Mouse (Mus musculus) Patski (cell line): ENCODE measurements around the gene Egfr. TPM values are rescaled to one million over a fixed set of nuclear protein-coding genes. Genes with fewer than 3 reads are reported as not detected.

Experiments used
- ATAC-seq: fragments of 100-300 bp; one replicate; pipeline ENCODE4 v1.8.0; 2021
- CTCF ChIA-PET: fragments of 350-600 bp; sonication (Branson Sonifier 250); formaldehyde crosslinking; loops from one replicate; lab custom pipeline; 2022; ENCODE audit warnings: inconsistent platforms; lab: Charles Lee
- POLR2A ChIA-PET: fragments of 350-600 bp; sonication (Branson Sonifier 250); formaldehyde crosslinking; loops from one replicate; lab custom pipeline; 2022; ENCODE audit warnings: antibody characterized with exemption, inconsistent platforms; lab: Charles Lee
- DNase-seq: peaks from one replicate; pipeline ENCODE4 v3.0.0-alpha.2; 2011; ENCODE audit warnings: low read depth, low spot score
- H3K27me3 ChIP-seq: fragments of 371-371 bp; one replicate; pipeline ENCODE4 v1.5.1; 2021
- CTCF ChIP-seq: fragments of 100-300 bp; IDR thresholded peaks from one replicate; pipeline ENCODE4 v1.5.1; 2021
- in situ Hi-C: fragments of 300-500 bp; cut with MboI; formaldehyde crosslinking; loops from 3 replicates; pipeline ENCODE4 v1.11.1; 2018; ENCODE audit warnings: low pct_unique_long_range_greater_than_20kb, mixed read lengths
- polyA plus RNA-seq: library from polyadenylated mRNA; unstranded; gene quantifications from one replicate; pipeline ENCODE4 v1.2.3, GENCODE M21; 2021

Gene Egfr
- polyA plus RNA-seq, 1 experiment from 2014 or later, result 30.7 TPM

DNA sequence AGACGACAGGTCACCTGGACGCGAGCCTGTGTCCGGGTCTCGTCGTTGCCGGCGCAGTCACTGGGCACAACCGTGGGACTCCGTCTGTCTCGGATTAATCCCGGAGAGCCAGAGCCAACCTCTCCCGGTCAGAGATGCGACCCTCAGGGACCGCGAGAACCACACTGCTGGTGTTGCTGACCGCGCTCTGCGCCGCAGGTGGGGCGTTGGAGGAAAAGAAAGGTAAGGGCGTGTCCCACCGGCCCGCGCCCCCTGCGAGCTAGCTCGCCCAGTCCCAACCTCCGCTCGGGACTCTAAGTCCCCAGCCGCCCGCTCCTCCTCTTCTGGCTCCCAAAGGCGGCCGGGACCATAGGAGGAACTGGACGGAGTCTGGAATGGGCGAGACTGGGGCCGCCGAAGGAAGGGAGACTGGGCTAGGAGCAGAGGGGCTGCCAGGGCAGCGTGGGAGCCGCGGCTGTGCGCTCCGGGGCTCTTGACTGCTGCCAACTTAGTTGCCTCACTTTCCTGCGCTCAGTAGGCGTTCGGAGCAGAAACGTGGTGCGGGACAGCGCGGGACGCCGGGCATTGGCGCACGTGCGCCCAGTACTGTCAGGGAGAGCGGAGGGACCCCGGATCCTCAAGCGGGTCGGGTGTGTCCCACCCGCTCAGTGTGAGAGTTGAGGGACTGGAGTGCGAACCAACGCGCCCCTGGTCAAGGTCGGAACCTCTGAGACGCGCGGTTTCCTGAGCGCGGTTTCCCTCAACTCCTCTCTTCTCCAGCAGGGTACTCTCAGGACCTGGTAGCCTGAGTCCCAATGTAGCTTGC is 548 bp downstream of the Egfr start:
- ChIA-PET POLR2A (interaction anchor here (0.8 kb wide), 1 partner anchor 68 kb away, joined by 3 read pairs; no protein-coding TSS in a partner anchor), CTCF (no interaction called here)
- TF ChIP-seq CTCF, result no peak
- ATAC-seq, result peak; percentile 63
- no peak for DNase-seq
- in situ Hi-C loops, result loop anchor here (5.0 kb wide), 3 partner anchors 115 to 225 kb away; no protein-coding TSS in a partner anchor
- no peaks in the 10 kb centered on the region for H3K27me3 ChIP-seq

DNA sequence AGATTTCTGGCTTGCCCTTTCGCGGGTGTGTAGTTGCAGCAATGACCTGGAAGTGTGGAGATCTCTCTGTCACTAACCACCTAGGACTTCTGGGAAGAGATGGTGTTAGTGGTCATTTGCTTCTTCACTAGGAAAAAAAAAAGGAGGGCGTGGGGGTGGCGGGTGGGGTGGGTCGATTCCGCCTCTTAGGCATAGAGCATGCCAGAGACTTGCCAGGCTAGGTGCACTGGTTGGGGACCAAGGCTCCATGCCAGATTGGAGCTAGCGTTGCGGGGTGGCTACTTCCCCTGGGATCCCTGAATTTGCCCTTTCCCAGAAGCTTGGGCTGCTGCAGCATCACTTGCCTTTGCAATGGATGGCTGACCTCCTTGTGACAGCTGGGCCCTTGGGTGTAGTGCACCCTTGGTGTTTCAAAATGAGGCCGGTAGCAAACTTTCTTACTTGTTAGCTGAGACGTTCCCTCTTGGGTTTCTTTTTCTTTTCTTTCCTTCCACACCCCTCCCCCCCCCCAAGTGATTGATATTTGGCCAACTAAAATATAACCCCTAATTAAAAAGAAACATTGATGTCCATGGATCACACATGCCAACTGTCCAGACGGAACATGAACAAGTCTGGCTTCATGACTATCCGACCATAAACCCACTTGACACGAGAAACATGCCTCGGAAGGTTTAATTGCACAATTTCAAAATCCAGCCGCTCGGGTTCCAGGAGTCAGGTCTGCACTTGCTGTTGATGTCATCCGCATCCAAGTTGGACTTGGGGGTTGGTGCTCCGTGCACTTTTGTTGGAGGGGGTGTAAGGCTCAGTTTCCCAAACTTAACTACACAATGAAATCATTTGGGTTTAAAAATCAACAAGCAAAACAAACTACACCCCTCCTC is 1.4 kb downstream of the Egfr start:
- ATAC-seq (peak; percentile 23), DNase-seq (no peak)
- POLR2A ChIA-PET, result no interaction called here

DNA sequence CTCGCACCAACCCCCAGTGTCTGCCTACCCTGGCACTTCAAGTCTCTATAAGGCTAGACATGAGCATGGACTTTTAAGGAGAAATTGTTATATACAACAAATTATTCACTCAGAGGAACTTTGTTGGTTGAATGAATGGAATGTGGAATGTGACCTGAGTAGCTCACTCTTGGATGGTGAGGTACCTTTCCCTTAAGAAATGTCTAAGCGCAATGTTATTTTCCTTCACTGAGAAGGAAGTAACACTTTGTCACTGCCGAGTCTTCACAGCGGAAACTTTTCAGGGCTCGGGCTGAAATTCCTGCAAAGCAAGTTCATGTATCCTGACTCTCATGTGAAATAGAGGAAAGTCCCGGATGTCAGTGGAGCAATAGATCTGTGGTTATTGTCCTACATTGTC is 7.9 kb downstream of the Egfr start:
- POLR2A ChIA-PET, result no interaction called here
- ATAC-seq, result peak; percentile 93
- in situ Hi-C loops, result no loop called here
- no peak for DNase-seq
- TF ChIP-seq CTCF, result no peak
- no peaks in the 10 kb centered on the region for H3K27me3 ChIP-seq
- CTCF ChIA-PET, result interaction anchor here (1.0 to 1.1 kb wide), 2 partner anchors 11 to 39 kb away, joined by 3 read pairs; no protein-coding TSS in a partner anchor

More for the DNA sequence above, 1.4 kb downstream of the Egfr start:
- no peaks in the 10 kb centered on the region for H3K27me3 ChIP-seq
- CTCF ChIA-PET, result no interaction called here
- no peak for TF ChIP-seq CTCF
- in situ Hi-C loops, result loop anchor here (5.0 kb wide), 3 partner anchors 114 to 226 kb away; no protein-coding TSS in a partner anchor

DNA sequence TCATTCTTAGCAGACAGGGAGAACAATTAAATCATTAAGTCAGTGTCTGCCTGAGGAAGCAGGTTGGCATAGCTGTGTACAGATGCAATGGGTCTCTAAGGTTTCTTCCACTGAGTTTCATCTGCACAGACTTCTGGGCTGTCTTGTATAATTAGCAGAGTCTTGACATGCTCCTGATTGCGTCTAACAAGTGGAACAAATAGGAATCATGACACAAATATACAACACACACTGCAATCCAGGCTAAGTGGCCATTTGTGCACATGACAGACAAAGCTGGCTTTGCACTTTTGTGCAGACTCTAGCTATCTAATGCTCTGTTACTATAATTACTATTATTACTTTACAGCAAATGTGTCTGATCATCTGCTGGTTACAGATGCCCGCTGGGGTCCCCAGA is 9.2 kb downstream of the Egfr start:
- ChIA-PET CTCF (no interaction called here), POLR2A (no interaction called here)
- no peak for TF ChIP-seq CTCF
- no peak for ATAC-seq
- DNase-seq, result no peak
- no peaks in the 10 kb centered on the region for H3K27me3 ChIP-seq
- in situ Hi-C loops, result no loop called here

DNA sequence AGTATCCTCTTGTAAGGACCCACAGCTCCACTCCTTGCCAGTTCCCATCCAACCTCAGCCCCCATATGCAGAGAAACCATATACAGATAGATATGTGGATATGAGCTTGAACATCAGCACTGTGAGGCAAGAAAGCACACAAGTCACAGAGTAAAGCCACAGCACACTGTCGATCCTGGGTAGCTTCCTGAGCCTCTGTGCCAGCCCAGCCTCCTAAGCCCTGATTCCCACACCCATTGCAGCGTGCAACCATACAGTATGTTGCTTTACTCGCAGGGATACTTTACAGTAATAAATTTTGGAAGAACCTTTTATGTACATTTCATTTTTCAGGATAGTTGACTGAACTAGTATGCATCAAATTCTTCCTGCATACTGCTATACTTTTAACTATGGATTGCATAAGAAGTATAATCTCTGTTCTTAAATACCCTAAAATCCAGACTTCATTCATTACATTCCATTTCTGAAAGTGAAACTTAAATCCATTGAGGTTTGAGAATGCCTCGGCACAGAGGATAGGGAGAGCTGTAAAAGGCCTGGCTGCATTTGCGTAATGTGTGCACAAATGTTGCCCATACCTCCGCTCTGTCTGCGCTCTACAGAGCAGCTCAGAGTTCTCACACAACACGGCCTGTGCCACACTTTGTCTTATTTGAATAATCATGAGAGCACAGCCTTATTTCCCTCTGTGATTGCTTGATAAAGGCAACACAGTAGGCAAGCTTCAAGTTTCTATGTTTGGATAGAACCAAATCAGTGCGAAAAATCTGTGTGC is 14.2 kb downstream of the Egfr start:
- DNase-seq, result no peak
- POLR2A ChIA-PET, result no interaction called here
- ATAC-seq, result peak; percentile 61
- no peaks in the 10 kb centered on the region for H3K27me3 ChIP-seq
- TF ChIP-seq CTCF, result no peak
- CTCF ChIA-PET, result interaction anchor here (0.8 to 1.8 kb wide), 8 partner anchors 11 to 99 kb away, joined by 3 to 5 read pairs (median 3); no protein-coding TSS in a partner anchor
- in situ Hi-C loops, result no loop called here

DNA sequence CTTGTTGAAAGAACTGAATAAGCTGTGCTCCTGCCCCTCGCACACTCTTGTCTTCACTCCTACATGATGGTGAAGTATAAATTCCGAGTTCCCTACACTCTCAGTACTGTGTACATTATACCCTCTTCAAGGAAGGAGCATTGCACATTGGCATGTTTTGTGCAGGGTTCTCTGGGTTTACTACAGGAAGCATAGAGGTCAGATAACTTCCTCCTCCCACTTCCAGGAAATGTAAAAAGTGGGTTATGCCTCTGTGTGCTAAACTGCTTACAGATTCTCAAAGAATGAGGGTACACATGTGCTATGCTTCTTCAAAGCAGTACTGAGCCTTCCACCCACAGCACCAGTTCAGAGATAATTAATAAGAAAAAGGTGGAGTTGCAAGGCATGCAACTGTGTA is 16.0 kb downstream of the Egfr start:
- TF ChIP-seq CTCF, result no peak
- ATAC-seq (no peak), DNase-seq (no peak)
- no peaks in the 10 kb centered on the region for H3K27me3 ChIP-seq
- POLR2A ChIA-PET, result no interaction called here
- CTCF ChIA-PET, result interaction anchor here (0.7 kb wide), 1 partner anchor 42 kb away, joined by 3 read pairs; no protein-coding TSS in a partner anchor
- in situ Hi-C loops, result no loop called here

DNA sequence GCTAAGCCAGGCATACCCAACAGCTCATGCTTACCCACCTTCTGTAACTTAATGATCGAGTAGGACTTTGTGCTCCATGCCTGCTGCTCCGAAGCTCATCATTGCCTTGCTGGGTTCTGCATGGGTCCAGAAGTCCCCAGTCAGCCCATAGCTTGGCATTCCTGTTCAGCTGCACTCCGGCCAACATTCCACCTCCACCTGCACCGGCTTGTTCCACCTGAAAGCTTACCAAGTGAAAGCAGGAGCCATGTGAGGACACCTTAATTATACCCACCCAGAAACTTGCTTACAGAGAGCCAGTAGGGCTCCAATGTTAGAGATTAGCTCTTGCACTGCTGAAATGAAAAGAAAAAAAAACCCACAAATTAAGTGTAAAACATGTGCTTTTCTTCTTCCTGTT is 17.3 kb downstream of the Egfr start:
- no peak for DNase-seq
- ChIA-PET POLR2A (no interaction called here), CTCF (interaction anchor here (1.1 to 1.2 kb wide), 4 partner anchors 25 to 244 kb away, joined by 3 to 4 read pairs (median 4); no protein-coding TSS in a partner anchor)
- no peak for TF ChIP-seq CTCF
- in situ Hi-C loops, result no loop called here
- ATAC-seq, result no peak
- no peaks in the 10 kb centered on the region for H3K27me3 ChIP-seq

DNA sequence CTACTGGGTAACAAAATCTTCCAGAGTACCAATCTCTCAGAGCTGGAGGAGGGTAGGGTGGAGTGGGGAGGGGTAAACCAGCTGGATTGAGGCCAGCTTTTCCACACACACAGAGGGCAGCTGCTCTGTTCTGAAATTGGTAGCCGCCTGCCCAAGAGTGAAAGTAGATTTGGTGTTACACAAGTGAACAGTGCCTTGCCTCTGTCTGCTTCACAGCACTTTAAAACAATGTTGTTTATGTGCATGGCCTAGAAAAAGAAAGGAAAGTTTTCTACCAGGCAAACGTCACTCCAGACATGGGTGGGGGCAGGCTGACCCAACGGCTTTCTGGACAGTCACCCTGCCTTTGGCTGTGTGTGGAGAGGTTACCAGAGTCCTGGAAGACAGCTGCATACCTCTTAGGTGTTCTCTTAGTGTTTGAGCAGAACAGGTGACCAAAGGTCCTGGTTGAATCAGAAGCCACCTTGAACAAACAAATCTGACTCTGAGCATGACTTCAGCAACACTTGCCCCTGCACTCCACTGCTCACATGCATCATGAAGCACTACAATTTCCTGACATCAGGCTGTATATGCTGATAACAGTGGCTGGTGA is 17.8 kb downstream of the Egfr start:
- POLR2A ChIA-PET, result no interaction called here
- no peaks in the 10 kb centered on the region for H3K27me3 ChIP-seq
- TF ChIP-seq CTCF, result no peak
- CTCF ChIA-PET, result interaction anchor here (1.1 to 1.2 kb wide), 5 partner anchors 22 to 245 kb away, joined by 3 to 4 read pairs (median 3); no protein-coding TSS in a partner anchor
- DNase-seq (no peak), ATAC-seq (peak; percentile 17)
- in situ Hi-C loops, result no loop called here

DNA sequence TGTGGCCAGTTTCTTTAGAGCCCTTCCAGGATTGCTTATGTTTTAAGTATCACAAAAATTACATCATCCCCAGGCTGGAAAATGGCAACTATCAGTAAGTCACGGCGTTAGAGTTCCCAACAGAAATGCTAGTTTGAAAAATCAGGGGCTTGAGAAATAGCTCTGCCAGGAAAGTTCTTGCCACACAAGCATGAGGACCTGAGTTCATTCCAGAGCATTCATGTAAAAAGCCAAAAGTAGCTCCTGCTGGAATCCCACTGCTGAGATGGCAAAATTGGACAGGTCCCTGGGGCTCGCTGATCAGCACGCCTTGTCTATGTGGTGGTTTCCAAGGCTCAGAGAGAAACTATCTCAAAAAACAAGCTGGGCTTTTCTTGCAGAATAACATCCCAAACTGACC is 19.0 kb downstream of the Egfr start:
- in situ Hi-C loops, result no loop called here
- H3K27me3 ChIP-seq, result no peaks in the 10 kb centered on the region
- CTCF ChIA-PET, result interaction anchor here (1.1 to 2.9 kb wide), 5 partner anchors 11 to 21 kb away, joined by 3 to 9 read pairs (median 4); no protein-coding TSS in a partner anchor
- no peak for TF ChIP-seq CTCF
- DNase-seq (no peak), ATAC-seq (peak; percentile 14)
- POLR2A ChIA-PET, result no interaction called here
